Mouse (Mus musculus) C2C12 (cell line): ENCODE results near the gene Parp8. TPM values are rescaled to one million over a fixed set of nuclear protein-coding genes. Genes with fewer than 3 reads are reported as not detected.

Experiments used
- H3K27me3 ChIP-seq: one replicate; pipeline ENCODE4 v1.6.1; 2011; ENCODE audit not compliant: control insufficient read depth, insufficient read depth, insufficient read length
- H3K36me3 ChIP-seq: one replicate; pipeline ENCODE4 v1.6.1; 2011; ENCODE audit not compliant: control insufficient read depth, insufficient read depth
- H3K4me3 ChIP-seq: one replicate; pipeline ENCODE4 v1.5.1; 2011; ENCODE audit warnings: mild to moderate bottlenecking, control low read depth; ENCODE audit not compliant: poor library complexity, insufficient read depth, severe bottlenecking
- H3K79me2 ChIP-seq: one replicate; pipeline ENCODE4 v1.6.1; 2011; ENCODE audit not compliant: control insufficient read depth, insufficient read depth
- H3K79me3 ChIP-seq: one replicate; pipeline ENCODE4 v1.6.1; 2011; ENCODE audit warnings: low read depth, control low read depth
- H3ac ChIP-seq: one replicate; pipeline ENCODE3; 2011; ENCODE audit warnings: low read depth; ENCODE audit not compliant: control insufficient read depth, insufficient read length
- CEBPB ChIP-seq: IDR thresholded peaks from one replicate; pipeline ENCODE4 v1.6.1; 2011; ENCODE audit warnings: low read depth, mild to moderate bottlenecking, control low read depth, moderate library complexity
- CTCF ChIP-seq: IDR thresholded peaks from one replicate; pipeline ENCODE4 v1.5.1; 2011; ENCODE audit not compliant: control insufficient read depth, insufficient read depth, insufficient read length
- FOSL1 ChIP-seq: IDR thresholded peaks from one replicate; pipeline ENCODE4 v1.8.0; 2011; ENCODE audit warnings: mild to moderate bottlenecking, low read length; ENCODE audit not compliant: poor library complexity, insufficient read depth, severe bottlenecking
- MAX ChIP-seq: IDR thresholded peaks from one replicate; pipeline ENCODE4 v1.6.1; 2011; ENCODE audit warnings: mild to moderate bottlenecking, control low read depth
- MYOD1 ChIP-seq: IDR thresholded peaks from one replicate; pipeline ENCODE4 v1.6.1; 2011; ENCODE audit warnings: low read depth; ENCODE audit not compliant: control insufficient read depth, insufficient read length
- MYOG ChIP-seq: IDR thresholded peaks from one replicate; pipeline ENCODE4 v1.6.1; 2011; ENCODE audit not compliant: control insufficient read depth, insufficient read length; ENCODE audit errors: extremely low read depth
- USF1 ChIP-seq: IDR thresholded peaks from one replicate; pipeline ENCODE4 v1.6.1; 2011; ENCODE audit warnings: low read depth, mild to moderate bottlenecking, control low read depth, moderate library complexity
- polyA plus RNA-seq: library from polyadenylated mRNA; unstranded; fragments of >200 nt; fragmentation: generic; extraction: Trizol; gene quantifications from one replicate; pipeline ENCODE4 v1.2.1, GENCODE M21; 2012; ENCODE audit warnings: missing spikeins

The Parp8 gene
- polyA plus RNA-seq, 1 experiment, result 7.7 TPM

DNA sequence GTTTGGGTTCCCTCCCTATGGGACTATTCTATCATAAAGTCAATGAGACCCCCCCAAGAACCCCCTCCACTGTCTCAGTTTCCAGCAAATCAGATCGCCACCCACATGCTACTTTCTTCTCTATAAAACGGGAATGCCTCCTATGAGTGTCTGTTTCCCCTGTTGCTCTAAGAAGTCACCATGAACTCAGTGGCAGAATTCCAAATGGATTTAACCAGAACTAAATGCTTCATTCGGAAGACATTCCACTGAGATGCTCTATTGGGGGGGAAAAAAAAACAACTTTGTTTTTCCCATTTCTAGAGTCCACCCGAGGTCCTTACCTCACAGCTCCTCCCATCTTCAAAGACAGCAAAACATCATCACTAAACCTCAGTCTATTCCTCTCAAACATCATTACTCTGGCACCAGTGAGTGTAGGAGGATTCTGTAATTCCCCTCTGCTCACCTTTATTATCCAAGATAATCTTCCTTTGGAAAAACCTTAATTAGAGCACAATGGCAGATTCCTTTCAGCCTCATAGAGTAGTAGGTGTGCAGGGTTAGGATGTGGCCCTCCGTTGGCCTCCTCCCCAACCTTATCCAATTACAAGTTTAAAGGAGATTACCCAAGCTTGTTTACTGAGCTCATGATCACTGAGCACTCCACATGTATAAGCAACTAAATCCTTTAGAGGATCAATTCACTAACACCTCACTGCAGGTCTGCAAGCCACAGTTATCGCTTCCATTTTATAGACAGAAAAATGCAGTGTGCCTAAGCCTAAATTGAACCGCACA lies 51.1 kb downstream of the Parp8 start:
- no peak overlapping the region for H3ac ChIP-seq
- no peak overlapping the region for H3K4me3 ChIP-seq
- peaks cover 20% of the 10 kb centered on the region for H3K79me2 ChIP-seq
- H3K36me3 ChIP-seq, result no peaks in the 10 kb centered on the region
- no peaks in the 10 kb centered on the region for H3K27me3 ChIP-seq
- TF ChIP-seq MYOG (no peak), FOSL1 (no peak), CEBPB (no peak), CTCF (no peak), MYOD1 (no peak), MAX (no peak), USF1 (no peak)
- peaks cover 8% of the 10 kb centered on the region for H3K79me3 ChIP-seq

DNA sequence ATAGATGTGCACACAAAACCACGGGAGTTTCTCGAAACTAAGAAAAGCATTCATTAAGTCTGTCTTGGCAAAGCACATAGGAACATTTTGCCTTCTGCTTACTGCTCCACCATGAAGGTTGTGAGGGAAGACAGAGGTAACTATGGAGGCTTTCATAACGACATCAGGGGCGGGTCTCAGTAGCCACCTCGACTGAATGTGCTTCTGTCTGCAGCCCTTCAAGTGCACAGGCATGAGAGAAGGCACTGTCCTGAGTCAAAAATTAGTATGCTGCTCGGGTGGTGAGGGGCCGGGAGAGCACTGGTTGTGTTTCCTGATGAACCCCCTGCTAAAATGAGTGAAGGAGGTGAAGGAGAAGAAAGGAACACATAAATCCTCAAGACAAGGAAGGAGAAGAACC lies 51.8 kb downstream of the Parp8 start:
- peaks cover 20% of the 10 kb centered on the region for H3K79me2 ChIP-seq
- H3K36me3 ChIP-seq, result no peaks in the 10 kb centered on the region
- H3K4me3 ChIP-seq, result no peak overlapping the region
- H3K27me3 ChIP-seq, result no peaks in the 10 kb centered on the region
- H3ac ChIP-seq, result no peak overlapping the region
- peaks cover 6% of the 10 kb centered on the region for H3K79me3 ChIP-seq
- TF ChIP-seq MAX, result no peak
- TF ChIP-seq MYOD1, result no peak
- no peak for TF ChIP-seq CEBPB
- TF ChIP-seq FOSL1, result no peak
- no peak for TF ChIP-seq MYOG
- TF ChIP-seq USF1, result no peak
- no peak for TF ChIP-seq CTCF

DNA sequence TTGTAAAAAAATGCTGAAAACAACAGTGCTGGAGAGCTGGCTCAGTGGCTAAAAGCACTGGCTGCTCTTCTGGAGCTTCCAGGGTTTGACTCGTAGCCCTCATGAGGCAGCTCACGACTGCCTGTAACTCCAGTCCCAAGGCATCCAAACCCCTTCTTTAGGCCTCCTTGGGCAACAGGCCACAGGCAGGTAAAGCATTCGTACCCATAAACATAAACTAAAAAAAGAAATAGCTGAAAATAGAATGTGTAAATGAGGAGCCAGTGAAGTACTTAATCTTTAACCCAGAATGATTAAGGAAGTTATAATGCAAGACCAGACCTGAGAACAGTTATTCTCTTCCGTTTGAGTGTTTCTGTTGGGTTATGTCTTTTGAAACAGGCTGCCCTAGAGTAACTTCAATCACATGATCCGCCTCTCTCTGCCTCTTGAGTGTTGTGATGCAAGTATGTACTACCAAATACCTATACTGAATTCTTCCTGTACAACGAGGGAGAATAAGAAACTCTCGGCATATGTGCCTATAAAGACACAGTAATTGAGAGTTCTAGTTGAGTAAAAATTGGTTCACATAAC lies 53.2 kb downstream of the Parp8 start:
- H3K4me3 ChIP-seq, result no peak overlapping the region
- no peaks in the 10 kb centered on the region for H3K36me3 ChIP-seq
- H3K27me3 ChIP-seq, result no peaks in the 10 kb centered on the region
- peaks cover 9% of the 10 kb centered on the region for H3K79me3 ChIP-seq
- H3ac ChIP-seq, result no peak overlapping the region
- peaks cover 20% of the 10 kb centered on the region for H3K79me2 ChIP-seq
- TF ChIP-seq MYOD1, result no peak
- TF ChIP-seq FOSL1, result no peak
- TF ChIP-seq CEBPB, result no peak
- TF ChIP-seq CTCF, result no peak
- no peak for TF ChIP-seq MYOG
- TF ChIP-seq USF1, result no peak
- no peak for TF ChIP-seq MAX

DNA sequence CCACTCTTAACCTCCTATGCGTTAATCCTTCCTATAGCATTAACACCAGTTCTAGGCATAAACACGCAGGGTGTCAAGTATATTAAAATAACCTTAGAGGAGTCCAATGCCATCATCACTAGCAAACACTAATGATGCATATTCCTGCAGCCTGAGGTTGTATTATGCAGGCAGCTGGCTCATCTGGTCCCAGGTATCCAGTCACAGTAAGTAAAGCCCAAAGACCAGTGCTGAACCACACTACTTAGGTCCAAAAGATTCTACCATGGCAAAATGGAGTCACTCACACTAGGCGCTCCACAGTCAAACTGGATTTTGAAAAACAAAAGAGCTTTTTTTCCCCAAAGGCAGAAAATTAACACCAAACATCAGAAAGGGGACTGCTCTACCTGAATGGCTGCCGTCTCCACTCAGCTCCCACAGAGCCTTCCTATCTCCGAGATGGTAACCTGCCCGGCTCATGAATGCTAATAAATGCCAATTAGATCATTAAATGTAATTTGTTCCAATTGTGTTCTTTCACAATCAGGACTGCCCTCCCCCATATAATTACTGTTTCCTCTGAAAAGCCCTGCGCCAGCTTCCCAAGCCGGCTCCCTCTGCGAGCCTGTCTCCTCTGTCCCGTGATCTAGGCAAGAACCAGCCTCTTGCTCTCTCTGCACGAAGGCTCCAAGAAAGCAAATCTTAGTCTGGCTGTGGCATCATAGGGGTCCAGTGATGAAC lies 54.5 kb downstream of the Parp8 start:
- Histone ChIP-seq H3K79me3 (peaks cover 10% of the 10 kb centered on the region), H3K36me3 (no peaks in the 10 kb centered on the region), H3K4me3 (no peak overlapping the region), H3ac (no peak overlapping the region), H3K79me2 (peaks cover 18% of the 10 kb centered on the region), H3K27me3 (no peaks in the 10 kb centered on the region)
- TF ChIP-seq MAX (no peak), CEBPB (no peak)

DNA sequence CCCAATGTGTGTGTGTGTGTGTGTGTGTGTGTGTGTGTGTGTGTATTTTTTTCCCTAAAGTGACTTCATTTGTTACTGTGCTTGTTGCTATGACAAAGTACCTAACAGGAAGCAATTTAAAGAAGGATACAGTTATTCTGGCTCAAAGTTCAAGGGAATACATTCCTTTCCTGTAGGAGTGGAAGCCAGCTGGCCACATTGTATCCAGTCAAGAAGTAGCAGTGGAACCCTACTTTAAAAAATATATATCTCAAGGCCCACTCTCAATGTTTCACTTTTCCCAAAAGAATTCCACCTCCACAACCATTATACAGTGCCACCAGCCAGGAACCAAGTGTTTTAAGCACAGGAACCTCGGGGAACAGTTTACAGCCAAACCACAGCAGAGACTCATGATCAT lies 55.7 kb downstream of the Parp8 start:
- peaks cover 6% of the 10 kb centered on the region for H3K79me2 ChIP-seq
- H3ac ChIP-seq, result no peak overlapping the region
- TF ChIP-seq USF1 (no peak), MYOD1 (no peak), FOSL1 (no peak), CEBPB (no peak), CTCF (no peak), MAX (no peak), MYOG (no peak)
- no peak overlapping the region for H3K4me3 ChIP-seq
- H3K27me3 ChIP-seq, result no peaks in the 10 kb centered on the region
- H3K36me3 ChIP-seq, result no peaks in the 10 kb centered on the region
- peaks cover 10% of the 10 kb centered on the region for H3K79me3 ChIP-seq
